Mouse (Mus musculus) frontal cortex, postnatal 36 days (tissue): Measurements from ENCODE around the gene Prn.

Source experiments
- DNase-seq, 2 experiments: peaks; one replicate each; pipeline ENCODE4 v3.0.0; 2022; ENCODE audit warnings: low spot score in 2 of 2

The Prn gene

GRCm38 (mm10) chr2:131995742-131996141 is 86.0 kb downstream of the Prn start:
- DNase-seq: peak; percentile 61 to 66

GRCm38 (mm10) chr2:131996369-131996768 is 86.6 kb downstream of the Prn start:
- no peak for DNase-seq

- DNase-seq: no peak
These were observed 87.6 kb downstream of the Prn start for GRCm38 (mm10) chr2:131997356-131997755.

GRCm38 (mm10) chr2:132001696-132002334 is 92.1 kb downstream of the Prn start:
- DNase-seq: no peak

GRCm38 (mm10) chr2:132003916-132004315 is 94.2 kb downstream of the Prn start:
- no peak for DNase-seq

- no peak for DNase-seq
These were observed 94.9 kb downstream of the Prn start for GRCm38 (mm10) chr2:132004495-132005136.

GRCm38 (mm10) chr2:132005445-132005844 is 95.7 kb downstream of the Prn start:
- DNase-seq: no peak
